Comparison of ENCODE assay signal across 9 mouse cellular contexts in the genomic region with DNA sequence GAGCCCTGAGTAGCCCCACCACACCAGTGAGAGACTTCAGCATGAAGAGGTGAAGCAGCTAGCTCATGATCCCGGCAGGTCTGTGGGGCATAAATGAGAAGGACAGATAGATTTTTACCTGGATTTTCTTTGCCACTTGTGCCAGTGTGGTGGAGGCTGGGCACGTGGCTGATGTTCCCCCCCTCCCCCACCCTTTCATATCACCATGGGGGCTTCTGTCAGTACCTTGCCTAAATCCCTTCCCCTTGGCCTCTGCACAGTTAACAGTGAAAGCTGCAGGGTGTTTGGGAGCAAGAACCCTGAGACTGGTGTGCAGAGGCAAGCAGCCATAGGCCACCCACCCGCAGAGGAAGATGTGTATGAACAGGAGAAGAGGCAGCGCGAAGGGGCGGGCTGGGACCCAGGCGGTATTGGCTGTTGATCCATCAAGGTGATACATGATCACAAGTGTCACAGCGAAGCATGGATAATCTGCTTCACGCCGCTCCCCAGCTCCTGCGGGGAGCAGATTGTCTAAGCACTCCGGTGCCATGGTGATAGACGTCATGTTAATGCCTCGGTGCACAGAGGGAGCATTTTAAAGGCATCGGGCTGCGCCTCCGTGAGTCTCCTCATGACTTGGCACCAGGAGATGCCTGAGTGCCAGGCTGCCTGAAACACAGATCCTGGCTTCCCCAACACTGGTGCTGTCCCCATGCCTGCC. TPM values are rescaled to one million over a fixed set of nuclear protein-coding genes. Genes with fewer than 3 reads are reported as not detected.
DNase-seq lines count a peak whose midpoint lies in the region; ATAC-seq and TF ChIP-seq lines count a peak whose summit lies in the region.
"Had no signal": no experiment of that assay in that cellular context is flagged by ENCODE, and none has a peak within 500 bp of the region (broad histone marks: within the 10 kb centered on the region; RNA-seq: fewer than 3 reads in every experiment).

No protein-coding gene starts in this region.

- H3K4me3 ChIP-seq in cortical plate, adult 2 months (ENCODE audit: insufficient read depth, low read length) = peak overlapping the region; percentile 9
- H3K4me3 ChIP-seq in hindbrain, embryonic 12.5 days = peak overlapping the region; percentile 15; the same call in 1 of the 2 replicates
- no peak overlapping the region for H3K4me3 ChIP-seq in liver, embryonic 13.5 days (replicated peaks)
- H3K4me3 ChIP-seq: limb, embryonic 15.5 days had no signal

- DNase-seq in left cerebral cortex, adult 11 months (ENCODE audit: low spot score) = peak; percentile 56
- no peak for DNase-seq in left cerebral cortex, postnatal 10 days (ENCODE audit: extremely low spot score in 1 of 2, low spot score in 2 of 2)
- no peak for DNase-seq in liver, embryonic 13.5 days
- DNase-seq in right cerebral cortex, postnatal 14 days = peak; percentile 44
- no peak for DNase-seq in gastrocnemius, adult 8-10 months (ENCODE audit: low spot score in 2 of 2)

- ATAC-seq in hindbrain, embryonic 12.5 days (ENCODE audit: low FRiP score) = peak; percentile 56
- no peak for ATAC-seq in liver, embryonic 13.5 days (ENCODE audit: low read depth)
- no peak for ATAC-seq in erythroid progenitor cell, adult 5-6 weeks (replicated peaks; ENCODE audit: low FRiP score, poor library complexity, severe bottlenecking)

- H3K36me3 ChIP-seq in hindbrain, embryonic 12.5 days = no peaks in the 10 kb centered on the region
- H3K36me3 ChIP-seq in liver, embryonic 13.5 days = no peaks in the 10 kb centered on the region
- H3K36me3 ChIP-seq: limb, embryonic 15.5 days had no signal

- H3K9me3 ChIP-seq in hindbrain, embryonic 12.5 days (replicated peaks) = no peaks in the 10 kb centered on the region
- H3K9me3 ChIP-seq in liver, embryonic 13.5 days (replicated peaks) = no peaks in the 10 kb centered on the region
- H3K9me3 ChIP-seq: limb, embryonic 15.5 days had no signal

- WGBS in hindbrain, embryonic 12.5 days = 3% methylated on average over 17 of the region's 17 CpGs
- 32% methylated on average over 17 of the region's 17 CpGs for WGBS in liver, embryonic 13.5 days (ENCODE audit: insufficient replicate concordance)

- 0 out of 2 replicates have a peak, but pooled peaks have one; percentile 4 for TF ChIP-seq CTCF in cortical plate, adult 2 months (IDR thresholded peaks at IDR 0.05; ENCODE audit: extremely low read depth, insufficient read depth, low read length)

- H3K4me2 ChIP-seq in hindbrain, embryonic 12.5 days (replicated peaks) = peak overlapping the region; percentile 42
- H3K4me2 ChIP-seq in liver, embryonic 13.5 days = peak overlapping the region; percentile 23
- H3K4me2 ChIP-seq: limb, embryonic 15.5 days had no signal

- intact Hi-C loops in left cerebral cortex, postnatal 10 days (cut with DNase I) = loop anchor here (5.0 kb wide), 1 partner anchor 72 kb away; no protein-coding TSS in a partner anchor

- H3K27me3 ChIP-seq in hindbrain, embryonic 12.5 days = peaks cover 47% of the 10 kb centered on the region
- H3K27me3 ChIP-seq in liver, embryonic 13.5 days = peaks cover 27% of the 10 kb centered on the region

- no peak overlapping the region for H3K27ac ChIP-seq in cortical plate, adult 2 months (ENCODE audit: insufficient read depth, low read length)
- H3K27ac ChIP-seq in hindbrain, embryonic 12.5 days = peak overlapping the region; percentile 31; the same call in 1 of the 2 replicates
- no peak overlapping the region for H3K27ac ChIP-seq in liver, embryonic 13.5 days
- H3K27ac ChIP-seq: limb, embryonic 15.5 days had no signal

- H3K9ac ChIP-seq in hindbrain, embryonic 12.5 days = peak overlapping the region; percentile 28; the same call in 1 of the 2 replicates
- no peak overlapping the region for H3K9ac ChIP-seq in liver, embryonic 13.5 days
- H3K9ac ChIP-seq: limb, embryonic 15.5 days had no signal

- TF ChIP-seq POLR2A in cortical plate, adult 2 months (IDR thresholded peaks at IDR 0.05; ENCODE audit: extremely low read depth, insufficient read depth, low read length) = peak; percentile 16; the same call in 1 of the 2 replicates

- peaks cover 4% of the 10 kb centered on the region; the same call in 1 of the 2 replicates for H3K4me1 ChIP-seq in cortical plate, adult 2 months (ENCODE audit: control insufficient read depth, insufficient read depth, low read length)
- H3K4me1 ChIP-seq in hindbrain, embryonic 12.5 days = peaks cover 49% of the 10 kb centered on the region
- peaks cover 26% of the 10 kb centered on the region for H3K4me1 ChIP-seq in liver, embryonic 13.5 days (replicated peaks)

RNA-seq across cellular contexts. Expression of a gene that starts 1.3 kb away (rescaled TPM):
- 1 to 10 TPM; 2.6 to 2.7 TPM for total RNA-seq in left cerebral cortex, postnatal 10 days (2021)
- polyA plus RNA-seq in cortical plate, adult 2 months (2012; rRNA removed) = 2.1 and 2.6 TPM in 2 replicates
- polyA plus RNA-seq in hindbrain, embryonic 12.5 days (2016; fragmentation: Nextera tagmentation; extraction: Ambion mirVana) = 1.9 and 2.2 TPM in 2 replicates
- 5.9 and 7.0 TPM in 2 replicates for polyA plus RNA-seq in liver, embryonic 13.5 days (2015; fragmentation: Nextera tagmentation; extraction: Ambion mirVana)
- under 1 TPM; 0.12 to 0.43 (median 0.28) TPM for total RNA-seq in gastrocnemius, adult 8-10 months (2022)
- total RNA-seq in erythroid progenitor cell, adult 5-6 weeks (2015; ENCODE audit: low replicate concordance) = 14.4 and 17.2 TPM in 2 replicates
- total RNA-seq in erythroid progenitor cell, adult 5-6 weeks (2017; ENCODE audit: low replicate concordance) = 11.9 and 16.9 TPM in 2 replicates

RNA-seq across cellular contexts. Expression of a gene that starts 46.8 kb away (rescaled TPM):
- 100 to 1,000 TPM; 123 to 128 TPM for total RNA-seq in left cerebral cortex, postnatal 10 days (2021)
- polyA plus RNA-seq in cortical plate, adult 2 months (2012; rRNA removed) = 37.1 and 38.4 TPM in 2 replicates
- 12.4 and 14.0 TPM in 2 replicates for polyA plus RNA-seq in hindbrain, embryonic 12.5 days (2016; fragmentation: Nextera tagmentation; extraction: Ambion mirVana)
- 3.0 and 3.1 TPM in 2 replicates for polyA plus RNA-seq in liver, embryonic 13.5 days (2015; fragmentation: Nextera tagmentation; extraction: Ambion mirVana)
- total RNA-seq in gastrocnemius, adult 8-10 months (2022) = 10 to 100 TPM; 28.0 to 36.3 (median 32.1) TPM
- 35.0 and 36.0 TPM in 2 replicates for total RNA-seq in erythroid progenitor cell, adult 5-6 weeks (2015; ENCODE audit: low replicate concordance)
- total RNA-seq in erythroid progenitor cell, adult 5-6 weeks (2017; ENCODE audit: low replicate concordance) = 51.7 and 55.5 TPM in 2 replicates

RNA-seq across cellular contexts. Expression of a gene that starts 54.9 kb away (rescaled TPM):
- 10 to 100 TPM in 1 of 2 experiments, 1 to 10 TPM in 1; 6.6 to 10.2 TPM for total RNA-seq in left cerebral cortex, postnatal 10 days (2021)
- 15.9 and 16.4 TPM in 2 replicates for polyA plus RNA-seq in cortical plate, adult 2 months (2012; rRNA removed)
- 44.3 and 46.1 TPM in 2 replicates for polyA plus RNA-seq in hindbrain, embryonic 12.5 days (2016; fragmentation: Nextera tagmentation; extraction: Ambion mirVana)
- polyA plus RNA-seq in liver, embryonic 13.5 days (2015; fragmentation: Nextera tagmentation; extraction: Ambion mirVana) = 20.1 and 23.8 TPM in 2 replicates
- 10 to 100 TPM; 19.2 to 30.2 (median 25.4) TPM for total RNA-seq in gastrocnemius, adult 8-10 months (2022)
- 21.8 and 33.2 TPM in 2 replicates for total RNA-seq in erythroid progenitor cell, adult 5-6 weeks (2015; ENCODE audit: low replicate concordance)
- total RNA-seq in erythroid progenitor cell, adult 5-6 weeks (2017; ENCODE audit: low replicate concordance) = 3.0 and 5.9 TPM in 2 replicates

Comparison
In these comparisons a context has a peak if more than half of its experiments do, and no peak if none do; other contexts are left out.
1. DNase-seq: peak in left cerebral cortex, adult 11 months (single experiment) and right cerebral cortex, postnatal 14 days (single experiment); none in left cerebral cortex, postnatal 10 days (0 of 2), liver, embryonic 13.5 days (single experiment) and gastrocnemius, adult 8-10 months (0 of 2).